Mouse (Mus musculus): ENCODE results near the gene Edc3.
"Not testable (repeated sequence)": the region's sequence is repeated elsewhere in the genome, so short reads cannot be mapped to it uniquely, and the experiment has no call there.

Edc3 gene

DNA sequence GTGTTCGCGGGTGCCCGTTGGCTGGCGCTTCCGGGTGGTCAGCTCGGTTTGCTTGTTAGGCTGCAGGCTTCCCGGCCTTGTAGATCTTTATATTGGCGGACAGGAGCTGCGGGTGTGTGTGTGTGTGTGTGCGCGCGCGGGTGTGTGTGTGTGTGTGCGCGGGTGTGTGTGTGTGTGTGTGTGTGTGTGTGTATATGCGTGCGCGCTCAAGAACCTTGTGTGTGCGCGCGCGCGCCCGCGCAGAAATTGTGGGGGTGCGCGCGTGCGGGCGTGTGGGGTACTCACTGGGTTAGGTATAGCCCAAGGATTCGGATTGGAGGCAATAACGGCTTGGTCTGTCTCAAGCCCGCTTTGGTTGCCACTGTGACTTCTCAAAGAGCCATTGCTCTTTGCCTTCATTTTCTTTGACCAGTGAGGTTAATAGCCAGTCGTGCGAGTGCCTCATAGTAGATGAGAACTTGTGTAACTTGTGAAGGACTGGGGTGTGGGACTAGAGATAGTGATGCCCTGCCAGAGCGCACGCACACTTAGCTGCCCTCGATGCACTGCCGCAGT, 457 bp downstream of the Edc3 start:
- DNase-seq: peak; percentile 57

DNA sequence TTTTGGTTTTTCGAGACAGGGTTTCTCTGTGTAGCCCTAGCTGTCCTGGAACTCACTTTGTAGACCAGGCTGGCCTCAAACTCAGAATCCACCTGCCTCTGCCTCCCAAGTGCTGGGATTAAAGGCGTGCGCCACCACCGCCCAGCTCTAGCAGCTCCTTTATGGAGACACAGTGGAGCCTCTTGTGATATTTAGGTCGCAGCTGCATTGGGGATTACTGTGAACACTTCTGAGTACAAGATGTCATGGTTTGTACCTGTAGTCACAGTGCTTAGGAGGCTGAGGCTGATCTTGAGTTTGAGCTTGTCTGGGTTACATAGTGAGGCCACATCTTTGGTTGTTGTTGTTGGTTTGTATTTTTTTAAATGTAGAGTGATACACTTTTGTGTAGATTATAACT, 1.9 kb downstream of the Edc3 start:
- not testable (repeated sequence) for DNase-seq

DNA sequence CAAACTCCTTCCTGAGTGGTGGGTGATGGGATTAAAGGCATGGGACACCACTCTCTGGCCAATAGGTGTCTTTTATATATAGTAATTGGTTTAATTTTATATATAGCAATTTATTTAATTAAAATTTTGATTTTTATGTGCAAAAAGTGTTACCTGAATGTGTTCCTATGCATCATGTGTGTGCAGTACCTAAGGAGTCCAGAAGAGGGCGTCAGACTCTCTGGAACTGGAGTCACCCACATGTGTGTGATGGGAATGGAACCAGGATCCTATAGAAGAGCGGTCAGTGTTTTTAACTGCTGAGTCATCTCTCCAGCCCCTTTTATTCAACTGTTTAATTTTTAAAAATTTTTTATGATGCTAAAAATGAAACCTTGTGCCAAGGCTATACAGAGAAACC, 3.9 kb downstream of the Edc3 start:
- no peak for DNase-seq

DNA sequence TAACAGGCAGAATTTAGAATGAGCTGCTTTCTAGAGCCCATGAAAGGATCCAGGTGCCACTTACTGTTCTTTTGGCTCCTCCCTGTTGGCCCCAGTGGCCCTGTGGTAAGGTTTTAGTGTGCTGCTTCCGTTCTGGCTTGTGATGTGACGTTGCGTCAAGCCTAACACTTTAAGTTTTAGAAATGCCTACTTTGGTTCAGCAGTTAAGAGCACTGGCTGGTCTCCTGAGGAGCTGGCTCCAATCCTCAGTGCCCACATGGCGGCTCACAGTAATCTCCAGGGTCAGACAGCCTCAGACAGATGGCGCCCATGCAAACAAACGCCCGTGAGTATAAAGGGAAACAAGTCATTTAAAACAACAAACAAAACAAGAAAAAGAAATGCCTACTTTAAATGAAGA, 10.1 kb downstream of the Edc3 start:
- DNase-seq: no peak

DNA sequence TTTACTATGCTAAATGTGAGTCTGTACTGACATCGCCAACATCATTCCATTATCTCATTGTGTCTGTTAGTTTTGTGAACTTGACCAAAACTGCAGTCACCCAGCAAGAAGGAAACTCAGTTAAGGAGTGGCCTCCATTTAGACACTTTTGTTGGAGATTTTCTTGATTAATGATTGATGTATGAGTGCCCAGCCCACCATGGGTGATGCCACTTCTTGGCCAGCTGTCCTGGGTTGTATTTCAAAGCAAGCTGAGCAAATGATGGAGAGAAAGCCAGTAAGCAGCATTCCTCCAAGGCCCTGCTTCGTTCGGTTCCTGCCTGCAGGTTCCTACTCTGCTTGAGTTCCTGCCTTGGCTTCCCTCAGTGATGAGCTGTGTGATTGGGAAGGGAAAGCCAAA, 12.4 kb downstream of the Edc3 start:
- DNase-seq: peak; percentile 42

DNA sequence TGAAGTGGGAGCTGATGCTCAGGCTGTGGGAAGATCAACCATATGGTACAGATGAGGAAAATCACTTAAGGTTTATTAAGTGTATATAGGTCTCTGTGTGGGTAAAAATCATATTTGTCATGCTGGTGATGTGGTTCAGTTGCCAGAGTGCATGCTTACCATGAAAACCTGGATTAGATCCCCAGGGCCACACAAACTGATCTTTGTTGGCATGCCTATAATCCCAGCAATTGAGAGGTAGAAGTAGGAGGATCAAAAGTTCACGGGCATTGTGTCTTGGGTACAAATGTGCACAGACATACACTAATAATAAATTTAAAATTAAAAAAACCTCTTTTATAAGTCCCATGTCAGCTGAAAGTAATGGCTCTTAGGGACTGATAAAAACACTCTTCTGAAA, 14.0 kb downstream of the Edc3 start:
- DNase-seq: no peak

DNA sequence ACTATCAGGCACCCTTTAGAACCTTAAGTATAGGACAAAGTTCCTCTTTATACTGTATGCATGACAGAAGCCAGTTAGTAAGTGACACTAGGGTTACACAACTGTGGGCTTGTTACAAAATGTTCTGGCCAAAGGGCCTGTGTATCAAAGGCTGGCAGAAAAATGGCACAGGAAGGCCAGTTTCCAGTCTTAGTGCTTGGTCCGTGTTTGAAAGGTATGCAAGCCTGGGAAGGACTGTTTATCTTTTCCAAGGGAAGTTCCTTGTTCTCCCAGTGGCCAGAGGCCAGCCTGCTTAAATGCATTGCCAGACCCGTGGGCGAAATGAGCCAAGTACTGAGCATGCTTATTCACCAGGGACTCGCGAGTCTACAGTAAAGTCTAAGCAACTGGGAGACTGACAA, 15.0 kb downstream of the Edc3 start:
- DNase-seq: peak; percentile 87

DNA sequence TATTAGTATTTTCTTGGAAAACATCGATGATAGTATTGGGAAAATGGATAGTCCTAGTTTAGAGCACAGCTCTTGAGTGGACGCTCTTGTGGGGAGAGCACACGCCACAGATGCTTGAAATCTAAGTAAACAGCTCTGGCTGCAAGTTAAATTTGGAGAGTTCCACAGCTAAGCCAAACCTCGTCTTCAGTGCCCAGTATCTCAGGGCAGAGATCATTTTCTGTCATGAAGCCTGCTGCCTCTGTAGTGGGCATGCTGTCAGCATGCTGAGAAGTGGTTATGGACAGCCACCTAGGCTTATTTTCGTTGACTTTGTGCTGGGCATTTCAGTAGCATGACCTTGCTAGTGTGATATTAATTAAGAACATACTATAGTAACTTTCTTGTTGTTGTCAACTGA, 15.5 kb downstream of the Edc3 start:
- DNase-seq: no peak

DNA sequence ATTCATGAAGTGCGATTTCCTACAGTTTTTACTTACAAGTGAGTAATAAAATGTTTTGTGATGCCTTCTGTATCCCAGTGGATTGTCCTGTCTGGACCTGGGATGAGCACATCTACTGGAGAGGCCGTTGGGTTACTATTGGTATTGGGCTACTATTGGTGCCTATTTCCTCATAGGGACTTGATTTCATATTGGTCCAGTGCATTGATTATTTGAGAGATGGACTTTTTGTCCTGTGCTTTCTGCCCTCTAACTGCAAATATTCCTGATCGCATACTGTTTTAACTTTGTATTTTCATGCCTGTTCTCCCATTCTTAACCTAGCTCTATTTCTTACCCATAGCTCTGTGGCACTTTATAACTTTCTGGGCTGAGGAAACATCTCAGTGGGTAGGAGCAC, 16.4 kb downstream of the Edc3 start:
- no peak for DNase-seq

DNA sequence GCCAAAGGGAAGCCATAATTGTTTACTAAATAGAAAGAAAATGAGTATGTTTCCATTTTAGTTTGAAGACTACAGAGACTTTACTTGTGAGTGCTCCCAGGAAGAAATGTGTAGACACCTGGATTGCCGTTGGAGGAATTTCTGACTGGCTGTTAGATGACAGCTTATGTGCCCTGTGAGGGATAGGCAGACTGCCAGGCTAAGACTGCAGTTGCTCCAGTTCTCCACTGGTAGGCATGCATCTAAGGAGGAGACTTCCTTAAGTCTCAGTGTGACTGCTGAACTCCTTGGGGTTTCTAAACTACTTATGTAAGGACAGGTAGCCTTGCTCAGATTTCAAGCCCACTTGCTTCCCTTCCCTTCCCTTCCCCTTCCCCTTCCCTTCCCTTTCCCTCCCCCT, 20.0 kb downstream of the Edc3 start:
- DNase-seq: no peak

DNA sequence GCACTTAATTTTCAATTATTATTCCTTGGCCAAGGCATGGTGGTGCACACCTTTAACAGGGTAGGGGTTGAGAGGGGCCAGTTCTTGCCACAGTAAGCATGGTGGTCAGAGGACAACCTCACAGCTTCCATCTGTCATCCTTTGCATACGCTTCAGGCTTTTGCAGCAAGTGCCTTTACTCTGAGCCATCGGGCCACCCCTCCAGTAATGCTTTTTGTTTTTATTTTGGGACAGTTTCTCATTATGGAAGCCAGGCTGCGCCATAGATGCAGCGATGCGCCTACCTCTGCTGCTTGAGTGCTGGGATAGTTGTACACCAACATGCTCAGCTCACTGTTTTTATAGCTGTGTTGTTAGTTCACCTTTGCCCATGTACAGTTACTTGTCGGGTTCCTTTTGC, 25.3 kb downstream of the Edc3 start:
- DNase-seq: no peak

DNA sequence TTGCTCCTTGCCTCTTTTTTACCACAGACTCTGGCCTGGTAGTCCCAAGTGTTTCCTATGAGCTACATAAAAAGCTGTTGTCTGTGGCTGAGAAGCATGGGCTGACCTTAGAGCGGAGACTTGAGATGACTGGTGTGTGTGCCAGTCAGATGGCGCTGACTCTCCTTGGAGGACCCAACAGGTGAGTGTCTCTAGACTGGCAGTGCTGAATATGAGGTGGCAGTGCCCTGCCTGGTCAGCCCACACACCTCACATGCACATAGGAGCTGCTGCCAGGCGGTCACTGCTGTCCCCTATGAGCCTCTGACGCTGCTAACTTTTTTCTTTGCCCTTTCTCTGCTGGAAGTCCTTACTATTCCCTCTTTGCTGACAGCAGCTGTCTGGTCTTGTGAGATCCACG, 31.5 kb downstream of the Edc3 start:
- DNase-seq: no peak

DNA sequence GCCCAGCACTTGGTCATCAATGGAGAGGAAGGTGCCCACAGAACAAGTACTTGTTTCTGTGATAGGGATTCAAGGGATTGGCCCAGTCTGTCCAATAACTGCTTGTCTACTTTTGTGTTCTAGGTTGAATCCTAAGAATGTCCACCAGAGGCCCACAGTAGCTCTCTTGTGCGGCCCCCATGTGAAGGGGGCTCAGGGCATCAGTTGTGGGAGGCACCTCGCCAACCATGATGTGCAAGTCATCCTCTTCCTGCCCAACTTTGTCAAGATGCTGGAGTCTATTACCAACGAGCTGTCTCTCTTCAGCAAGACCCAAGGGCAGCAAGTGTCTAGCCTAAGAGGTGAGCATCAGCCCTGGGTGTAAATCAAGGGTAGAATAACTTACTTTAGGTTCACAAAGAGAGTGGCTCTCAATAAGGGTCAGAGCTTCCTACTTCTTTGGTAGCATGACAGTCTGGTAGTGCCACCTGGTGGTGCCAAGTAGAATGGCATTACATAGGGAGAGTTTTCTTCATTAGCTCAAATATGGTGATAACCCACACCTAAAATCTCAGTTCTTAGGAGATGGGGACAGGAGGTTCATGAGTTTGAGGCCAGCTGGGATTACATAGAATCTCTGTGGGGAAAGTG, 36.2 kb downstream of the Edc3 start:
- peak; percentile 50 for DNase-seq

DNA sequence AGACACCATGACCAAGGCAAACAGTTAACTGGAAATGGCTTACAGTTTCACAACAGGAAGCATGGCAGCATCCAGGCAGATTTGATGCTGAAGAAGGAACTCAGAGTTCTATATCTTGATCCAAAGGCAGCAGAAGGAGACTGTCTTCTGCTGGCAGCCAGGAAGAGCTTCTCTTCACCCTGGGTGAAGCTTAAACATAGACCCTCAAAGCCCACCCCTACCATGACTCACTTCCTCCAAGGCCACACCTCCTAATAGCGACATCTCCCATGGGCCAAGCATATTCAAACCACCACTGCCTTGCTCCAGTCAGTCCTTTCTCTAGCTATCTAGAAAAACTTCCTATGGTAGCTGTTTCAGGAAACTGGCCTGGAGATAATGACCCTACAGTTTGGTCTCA, 38.7 kb downstream of the Edc3 start:
- DNase-seq: no peak

DNA sequence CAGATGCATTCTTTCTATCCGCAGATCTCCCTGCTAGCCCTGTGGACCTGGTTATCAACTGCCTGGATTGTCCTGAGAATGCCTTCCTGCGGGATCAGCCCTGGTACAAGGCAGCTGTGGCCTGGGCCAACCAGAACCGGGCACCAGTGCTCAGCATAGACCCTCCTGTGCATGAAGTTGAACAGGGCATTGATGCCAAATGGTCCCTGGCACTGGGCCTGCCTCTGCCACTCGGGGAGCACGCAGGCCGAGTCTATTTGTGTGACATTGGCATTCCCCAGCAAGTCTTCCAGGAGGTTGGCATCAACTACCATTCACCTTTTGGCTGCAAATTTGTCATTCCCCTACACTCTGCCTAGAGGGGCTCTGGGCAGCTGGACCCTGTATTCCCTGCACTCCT, 39.8 kb downstream of the Edc3 start:
- DNase-seq: no peak

DNA sequence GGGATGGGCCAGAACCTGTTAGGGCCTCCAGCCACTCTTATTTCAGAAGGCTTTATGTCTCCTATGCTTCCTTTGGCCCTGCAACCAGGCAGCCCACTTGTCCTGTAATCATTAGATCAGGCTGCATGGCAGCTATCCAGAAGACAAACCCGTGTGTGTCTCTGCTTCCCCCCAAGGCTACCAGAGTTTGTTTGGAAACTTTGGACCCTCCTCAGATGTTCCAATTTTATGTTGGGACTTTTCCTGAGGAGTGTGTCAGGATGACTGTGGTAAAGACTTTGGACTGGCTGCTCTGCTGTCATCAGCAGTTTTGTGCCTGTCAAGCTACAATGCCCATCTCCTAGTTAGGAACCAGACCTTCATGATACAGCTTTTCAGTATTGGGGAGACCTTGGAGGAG, 40.5 kb downstream of the Edc3 start:
- no peak for DNase-seq

DNA sequence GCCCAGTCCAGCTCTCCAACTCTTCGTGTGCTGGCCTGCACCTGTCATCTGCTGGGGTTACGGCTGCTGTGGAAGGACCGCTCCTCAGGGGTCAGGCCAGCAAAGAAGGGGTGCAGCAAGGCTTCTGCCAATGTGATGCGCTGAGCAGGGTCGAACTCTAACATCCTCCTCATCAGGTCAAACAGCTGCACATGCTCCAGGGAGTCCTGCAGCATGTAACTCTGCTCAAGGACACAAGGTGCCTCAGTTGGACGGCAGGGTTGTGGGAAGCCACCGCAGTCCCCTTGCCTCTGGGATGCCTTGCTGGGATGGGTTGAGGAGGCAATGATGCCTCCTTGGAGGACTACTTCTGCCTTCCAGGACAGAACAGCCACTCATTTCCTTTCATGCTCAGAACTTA, 42.6 kb downstream of the Edc3 start:
- no peak for DNase-seq

DNA sequence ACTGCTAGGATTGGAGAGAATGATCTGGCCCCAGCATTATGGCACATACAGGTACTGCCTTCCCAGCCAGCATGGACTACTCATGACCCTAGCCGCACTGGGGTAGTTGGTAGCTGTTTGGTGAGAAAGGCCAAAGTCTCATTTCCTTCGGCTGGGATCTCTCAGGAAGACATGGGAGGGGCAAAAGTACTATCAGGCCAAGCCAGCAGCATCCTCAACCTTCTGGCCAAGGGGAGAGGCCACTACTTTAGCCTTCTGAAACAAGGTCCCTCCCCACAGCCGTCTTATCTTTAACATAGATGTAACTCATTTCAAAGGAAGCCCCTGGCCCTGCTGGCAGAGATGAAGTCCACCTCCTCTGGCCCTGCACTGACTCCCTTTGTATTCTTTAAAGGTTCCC, 49.2 kb downstream of the Edc3 start:
- peak; percentile 28 for DNase-seq

DNA sequence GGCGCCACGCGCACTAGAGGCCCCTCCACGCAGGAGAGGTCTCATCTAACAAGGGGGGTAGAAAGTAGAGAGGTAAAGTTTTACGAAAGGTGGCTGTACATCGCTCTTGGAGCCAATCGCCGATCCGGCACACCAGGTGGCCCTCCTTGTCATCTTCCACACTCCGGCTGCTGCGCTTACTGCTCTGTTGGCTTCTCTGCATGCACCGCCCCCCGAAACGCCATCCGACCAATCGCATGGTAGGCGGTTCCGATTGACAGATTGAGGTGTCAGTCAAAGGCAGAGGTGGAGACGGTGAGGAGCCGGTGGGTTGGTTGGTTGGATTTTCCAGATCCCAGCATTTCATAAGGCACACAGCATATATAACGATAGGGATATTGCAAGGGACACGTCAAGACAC, 50.2 kb downstream of the Edc3 start:
- DNase-seq: no peak

DNA sequence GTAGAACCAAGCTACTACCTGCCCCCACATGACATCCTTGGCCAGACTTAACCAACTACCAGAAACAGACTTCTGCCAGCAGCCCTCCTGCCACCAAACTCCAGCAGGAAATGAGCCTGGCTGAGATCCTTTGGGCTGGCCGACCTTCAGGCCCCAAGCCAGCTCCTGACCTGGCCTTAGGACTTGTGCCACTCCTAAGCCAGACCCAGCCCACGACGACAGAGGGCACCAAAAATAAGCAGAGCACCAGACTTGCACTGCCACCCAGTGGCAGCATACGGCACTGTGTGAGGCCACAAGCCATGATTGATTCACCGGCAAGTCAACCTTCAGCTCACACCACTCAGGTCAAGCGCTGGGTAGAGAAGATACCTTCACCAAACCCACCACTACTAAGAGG, 50.9 kb downstream of the Edc3 start:
- DNase-seq: peak; percentile 85

DNA sequence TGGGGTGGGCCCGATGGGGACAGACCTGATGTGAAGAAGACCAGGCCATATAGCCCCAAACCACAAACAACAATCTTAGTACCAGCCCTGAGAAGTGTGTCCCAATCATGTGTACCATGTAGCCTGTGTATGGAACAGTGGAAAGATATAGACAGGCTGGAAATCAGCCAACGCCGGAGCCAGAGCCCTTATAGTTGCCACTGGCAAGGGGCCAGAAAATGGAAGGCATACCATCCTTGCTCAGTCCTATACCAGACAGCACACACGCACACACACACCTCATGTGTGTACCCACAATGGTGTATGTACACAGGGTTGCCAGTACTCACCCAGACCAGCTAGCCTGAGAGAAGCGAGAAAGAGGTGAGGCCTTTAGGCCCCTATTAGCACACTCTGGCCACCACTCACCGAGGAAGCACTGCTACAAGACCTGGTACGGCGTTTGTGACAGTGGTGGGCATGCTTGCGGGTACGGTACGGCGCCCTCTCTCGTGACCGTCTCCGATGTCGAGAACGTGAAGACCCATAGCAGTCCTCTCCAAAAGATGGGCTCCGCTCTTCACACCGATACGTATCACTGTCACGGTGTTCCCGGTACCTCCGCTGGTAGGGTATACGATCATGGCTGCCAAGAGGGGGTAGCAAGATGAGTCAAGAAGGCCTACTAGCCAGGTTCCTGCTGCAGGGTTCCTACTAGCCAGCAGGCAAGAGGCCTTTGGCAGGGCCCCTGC, 52.2 kb downstream of the Edc3 start:
- no peak for DNase-seq

DNA sequence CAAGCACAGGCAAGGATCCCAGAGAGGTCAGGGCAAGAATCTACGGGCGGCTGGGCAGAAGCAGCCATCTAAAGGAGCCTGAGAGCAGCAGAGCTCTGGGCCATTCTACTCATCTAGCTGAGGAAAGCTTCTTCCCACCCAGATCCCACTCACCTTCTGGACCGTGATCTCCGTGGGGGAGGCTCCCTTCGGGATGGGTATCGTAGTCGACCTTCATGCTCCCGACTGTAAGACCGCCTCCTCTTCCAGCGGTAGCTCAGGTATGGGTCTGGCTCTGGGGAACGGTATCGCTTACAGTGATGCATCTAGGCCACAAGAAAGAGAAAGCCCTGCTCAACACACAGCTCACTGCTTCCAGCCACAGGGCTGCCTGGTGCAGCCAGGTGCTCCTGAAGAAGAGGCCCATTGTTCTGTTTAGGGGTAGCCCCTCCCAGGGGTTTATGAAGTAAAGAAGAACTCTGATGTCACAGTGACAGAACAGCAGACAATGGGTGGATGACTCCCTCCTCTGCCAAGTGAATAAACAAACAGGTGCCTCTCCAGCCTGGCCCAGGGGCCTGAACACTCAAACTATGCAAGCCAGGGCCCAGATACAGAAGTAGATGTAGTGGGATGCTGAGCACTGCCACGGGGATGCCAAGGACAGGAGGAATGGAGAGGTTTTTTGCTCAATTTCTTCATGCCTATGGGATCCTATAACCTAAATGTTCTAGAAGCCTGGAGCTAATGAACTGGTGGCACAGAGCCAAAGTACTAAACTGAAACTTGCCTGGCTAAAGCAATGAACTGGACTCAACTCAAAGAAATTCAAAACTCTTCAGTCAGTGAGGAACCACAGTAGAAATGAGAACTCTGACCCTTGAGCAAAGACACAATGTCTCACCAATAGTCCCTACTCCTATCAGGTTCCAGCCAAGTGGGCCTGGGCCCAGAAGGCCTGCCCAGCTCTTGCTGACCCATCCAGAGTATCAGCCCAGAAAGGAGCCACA, 53.5 kb downstream of the Edc3 start:
- no peak for DNase-seq

DNA sequence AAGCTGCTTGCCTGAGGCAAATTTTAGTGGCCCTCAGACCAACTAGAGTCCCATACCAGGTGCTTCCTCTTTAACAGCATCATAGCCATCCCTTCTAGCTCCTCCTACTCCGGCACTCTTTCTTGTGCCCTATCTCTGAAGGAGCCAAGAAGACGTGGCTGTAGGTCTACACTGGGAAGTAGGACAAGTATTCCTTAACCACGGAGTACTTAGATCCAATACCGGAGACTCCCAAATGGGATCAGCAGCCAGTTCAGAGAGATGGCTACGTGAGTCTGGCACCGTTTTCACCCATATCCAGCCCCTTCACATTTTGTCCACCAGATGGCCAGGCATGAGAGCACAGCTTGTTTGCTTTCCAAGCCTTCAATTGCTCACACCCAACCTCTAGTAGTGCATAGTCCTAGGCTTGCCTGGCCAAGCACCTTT, 54.2 kb downstream of the Edc3 start:
- DNase-seq: peak; percentile 83
